Mouse (Mus musculus): ENCODE data around the gene Me1.

Gene Me1

GRCm38 (mm10) chr9:86612091-86612490, 83.7 kb downstream of the Me1 start:
- in situ Hi-C loops (cut with MboI, MseI), result no loop called here

- in situ Hi-C loops (cut with MboI, MseI), result no loop called here
Observed at GRCm38 (mm10) chr9:86605776-86606175, 90.0 kb downstream of the Me1 start.

GRCm38 (mm10) chr9:86599723-86600303, 95.9 kb downstream of the Me1 start:
- in situ Hi-C loops (cut with MboI, MseI), result loop anchor here (5.0 kb wide), 1 partner anchor 207 kb away; no protein-coding TSS in a partner anchor

- in situ Hi-C loops (cut with MboI, MseI), result loop anchor here (5.0 kb wide), 1 partner anchor 210 kb away; no protein-coding TSS in a partner anchor
Observed at GRCm38 (mm10) chr9:86596983-86597382, 98.8 kb downstream of the Me1 start.

- in situ Hi-C loops (cut with MboI, MseI), result loop anchor here (5.0 kb wide), 1 partner anchor 148 kb away; the partner anchor contains the start of gene Prss35
Observed at GRCm38 (mm10) chr9:86594357-86594767, 101.4 kb downstream of the Me1 start.

GRCm38 (mm10) chr9:86592676-86593668, 102.8 kb downstream of the Me1 start:
- in situ Hi-C loops (cut with MboI, MseI), result loop anchor here (5.0 kb wide), 1 partner anchor 149 kb away; the partner anchor contains the start of gene Prss35

GRCm38 (mm10) chr9:86587019-86587795, 108.5 kb downstream of the Me1 start:
- in situ Hi-C loops (cut with MboI, MseI), result no loop called here

- in situ Hi-C loops (cut with MboI, MseI), result no loop called here
Observed at GRCm38 (mm10) chr9:86583740-86584139, 112.0 kb downstream of the Me1 start.

GRCm38 (mm10) chr9:86579657-86580056, 116.1 kb downstream of the Me1 start:
- in situ Hi-C loops (cut with MboI, MseI), result no loop called here

- in situ Hi-C loops (cut with MboI, MseI), result no loop called here
Observed at GRCm38 (mm10) chr9:86575178-86575577, 120.6 kb downstream of the Me1 start.

- in situ Hi-C loops (cut with MboI, MseI), result loop anchor here (5.0 to 25.0 kb wide), 2 partner anchors 106 to 1864 kb away; partner anchors contain the start of genes Dop1a and Snx14
Observed at GRCm38 (mm10) chr9:86573616-86574303, 122.0 kb downstream of the Me1 start.

GRCm38 (mm10) chr9:86572636-86573291, 123.0 kb downstream of the Me1 start:
- in situ Hi-C loops (cut with MboI, MseI), result loop anchor here (5.0 to 25.0 kb wide), 2 partner anchors 105 to 1865 kb away; partner anchors contain the start of genes Dop1a and Snx14

GRCm38 (mm10) chr9:86572196-86572595, 123.6 kb downstream of the Me1 start:
- in situ Hi-C loops (cut with MboI, MseI), result loop anchor here (5.0 to 25.0 kb wide), 2 partner anchors 105 to 1865 kb away; partner anchors contain the start of genes Dop1a and Snx14

GRCm38 (mm10) chr9:86571540-86572135, 124.1 kb downstream of the Me1 start, which contains the start of the genes Pgm3 and Rwdd2a:
Gene Pgm3 (minus strand): TSS chr9:86571842.
Gene Rwdd2a (plus strand): TSS chr9:86571991.
- in situ Hi-C loops (cut with MboI, MseI), result loop anchor here (5.0 to 25.0 kb wide), 2 partner anchors 104 to 1866 kb away; partner anchors contain the start of genes Dop1a and Snx14

- in situ Hi-C loops (cut with MboI, MseI), result loop anchor here (5.0 to 25.0 kb wide), 2 partner anchors 104 to 1866 kb away; partner anchors contain the start of genes Dop1a and Snx14
Observed at GRCm38 (mm10) chr9:86570946-86571345, 124.8 kb downstream of the Me1 start.

GRCm38 (mm10) chr9:86570261-86570890, 125.4 kb downstream of the Me1 start:
- in situ Hi-C loops (cut with MboI, MseI), result loop anchor here (5.0 to 25.0 kb wide), 2 partner anchors 103 to 1867 kb away; partner anchors contain the start of genes Dop1a and Snx14

- in situ Hi-C loops (cut with MboI, MseI), result loop anchor here (25.0 kb wide), 1 partner anchor 1868 kb away; the partner anchor contains the start of gene Snx14
Observed at GRCm38 (mm10) chr9:86569314-86569910, 126.3 kb downstream of the Me1 start.

GRCm38 (mm10) chr9:86560543-86560942, 135.2 kb downstream of the Me1 start:
- in situ Hi-C loops (cut with MboI, MseI), result loop anchor here (5.0 to 25.0 kb wide), 2 partner anchors 58 to 1877 kb away; partner anchors contain the start of gene Snx14
